Mouse (Mus musculus): Measurements from ENCODE around the gene Uqcr10. TPM values are rescaled to one million over a fixed set of nuclear protein-coding genes. Genes with fewer than 3 reads are reported as not detected.

The Uqcr10 gene
- polyA plus RNA-seq, 1 experiment from 2014 or later, result 652 TPM

GRCm38 (mm10) chr11:4683516-4683915 is 20.6 kb downstream of the Uqcr10 start:
- Histone ChIP-seq H3K4me1 (peaks cover 14% of the 10 kb centered on the region; the same call in 1 of the 2 replicates), H3K36me3 (replicated peaks) (peaks cover 59% of the 10 kb centered on the region), H3K4me3 (no peak overlapping the region), H3K27me3 (ENCODE audit: poor library complexity, severe bottlenecking) (no peaks in the 10 kb centered on the region), H3K9me3 (no peaks in the 10 kb centered on the region), H3K27ac (no peak overlapping the region)
- WGBS, result 93% methylated on average over 6 of the region's 6 CpGs
- no peak for DNase-seq (ENCODE audit: extremely low spot score, low spot score)

GRCm38 (mm10) chr11:4680126-4680525 is 24.0 kb downstream of the Uqcr10 start:
- no peaks in the 10 kb centered on the region for H3K9me3 ChIP-seq
- no peaks in the 10 kb centered on the region for H3K27me3 ChIP-seq (ENCODE audit: poor library complexity, severe bottlenecking)
- no peak overlapping the region for H3K4me3 ChIP-seq
- peaks cover 84% of the 10 kb centered on the region for H3K36me3 ChIP-seq (replicated peaks)
- H3K27ac ChIP-seq, result no peak overlapping the region
- no peak for DNase-seq (ENCODE audit: extremely low spot score, low spot score)
- peaks cover 20% of the 10 kb centered on the region for H3K4me1 ChIP-seq
- 60% methylated on average over 3 of the region's 3 CpGs for WGBS

GRCm38 (mm10) chr11:4679441-4679832 is 24.7 kb downstream of the Uqcr10 start:
- Histone ChIP-seq H3K27ac (no peak overlapping the region), H3K27me3 (ENCODE audit: poor library complexity, severe bottlenecking) (no peaks in the 10 kb centered on the region), H3K9me3 (no peaks in the 10 kb centered on the region), H3K4me3 (no peak overlapping the region), H3K36me3 (replicated peaks) (peaks cover 88% of the 10 kb centered on the region), H3K4me1 (peaks cover 20% of the 10 kb centered on the region)
- DNase-seq (ENCODE audit: extremely low spot score, low spot score), result no peak
- 85% methylated on average over 12 of the region's 12 CpGs for WGBS

- Histone ChIP-seq H3K27me3 (ENCODE audit: poor library complexity, severe bottlenecking) (no peaks in the 10 kb centered on the region), H3K4me1 (peaks cover 20% of the 10 kb centered on the region), H3K27ac (peak overlapping the region; percentile 44), H3K9me3 (no peaks in the 10 kb centered on the region), H3K36me3 (replicated peaks) (peaks cover 88% of the 10 kb centered on the region), H3K4me3 (no peak overlapping the region)
- no peak for DNase-seq (ENCODE audit: extremely low spot score, low spot score)
- WGBS, result 83% methylated on average over 13 of the region's 13 CpGs
Measured at GRCm38 (mm10) chr11:4678700-4679440, 25.3 kb downstream of the Uqcr10 start.

GRCm38 (mm10) chr11:4677250-4677872 is 26.8 kb downstream of the Uqcr10 start:
- no peak overlapping the region for H3K4me3 ChIP-seq
- H3K36me3 ChIP-seq (replicated peaks), result peaks cover 88% of the 10 kb centered on the region
- peaks cover 20% of the 10 kb centered on the region for H3K4me1 ChIP-seq
- no peak overlapping the region for H3K27ac ChIP-seq
- no peak for DNase-seq (ENCODE audit: extremely low spot score, low spot score)
- H3K9me3 ChIP-seq, result no peaks in the 10 kb centered on the region
- H3K27me3 ChIP-seq (ENCODE audit: poor library complexity, severe bottlenecking), result no peaks in the 10 kb centered on the region
- 81% methylated on average over 7 of the region's 7 CpGs for WGBS

- DNase-seq (ENCODE audit: extremely low spot score, low spot score), result no peak
- no peak overlapping the region for H3K4me3 ChIP-seq
- H3K27ac ChIP-seq, result no peak overlapping the region
- H3K36me3 ChIP-seq (replicated peaks), result peaks cover 81% of the 10 kb centered on the region
- no peaks in the 10 kb centered on the region for H3K9me3 ChIP-seq
- 95% methylated on average over 6 of the region's 6 CpGs for WGBS
- H3K27me3 ChIP-seq (ENCODE audit: poor library complexity, severe bottlenecking), result no peaks in the 10 kb centered on the region
- peaks cover 20% of the 10 kb centered on the region for H3K4me1 ChIP-seq
Measured at GRCm38 (mm10) chr11:4675693-4676092, 28.4 kb downstream of the Uqcr10 start.

- no peak for DNase-seq (ENCODE audit: extremely low spot score, low spot score)
- Histone ChIP-seq H3K4me3 (no peak overlapping the region), H3K9me3 (no peaks in the 10 kb centered on the region), H3K27ac (no peak overlapping the region), H3K36me3 (replicated peaks) (peaks cover 82% of the 10 kb centered on the region), H3K4me1 (peaks cover 20% of the 10 kb centered on the region), H3K27me3 (ENCODE audit: poor library complexity, severe bottlenecking) (no peaks in the 10 kb centered on the region)
- 94% methylated on average over 6 of the region's 6 CpGs for WGBS
Measured at GRCm38 (mm10) chr11:4675126-4675562, 29.0 kb downstream of the Uqcr10 start.

GRCm38 (mm10) chr11:4674593-4674992 is 29.5 kb downstream of the Uqcr10 start:
- Histone ChIP-seq H3K27me3 (ENCODE audit: poor library complexity, severe bottlenecking) (no peaks in the 10 kb centered on the region), H3K36me3 (replicated peaks) (peaks cover 80% of the 10 kb centered on the region), H3K4me1 (peaks cover 16% of the 10 kb centered on the region), H3K4me3 (no peak overlapping the region), H3K9me3 (no peaks in the 10 kb centered on the region), H3K27ac (no peak overlapping the region)
- 85% methylated on average over 1 of the region's 1 CpGs for WGBS
- no peak for DNase-seq (ENCODE audit: extremely low spot score, low spot score)

GRCm38 (mm10) chr11:4671736-4672135 is 32.4 kb downstream of the Uqcr10 start:
- H3K4me1 ChIP-seq, result peaks cover 6% of the 10 kb centered on the region; the same call in 1 of the 2 replicates
- no peaks in the 10 kb centered on the region for H3K27me3 ChIP-seq (ENCODE audit: poor library complexity, severe bottlenecking)
- peaks cover 82% of the 10 kb centered on the region for H3K36me3 ChIP-seq (replicated peaks)
- 0 out of 2 replicates have a peak, but pooled peaks cover 3% of the 10 kb centered on the region for H3K9me3 ChIP-seq
- no peak overlapping the region for H3K27ac ChIP-seq
- no peak for DNase-seq (ENCODE audit: extremely low spot score, low spot score)
- WGBS, result 93% methylated on average over 4 of the region's 4 CpGs
- H3K4me3 ChIP-seq, result no peak overlapping the region

GRCm38 (mm10) chr11:4662496-4662878 is 41.7 kb downstream of the Uqcr10 start:
- H3K9me3 ChIP-seq, result 0 out of 2 replicates have a peak, but pooled peaks cover 3% of the 10 kb centered on the region
- no peaks in the 10 kb centered on the region for H3K27me3 ChIP-seq (ENCODE audit: poor library complexity, severe bottlenecking)
- no peak overlapping the region for H3K4me3 ChIP-seq
- no peaks in the 10 kb centered on the region for H3K4me1 ChIP-seq
- H3K36me3 ChIP-seq (replicated peaks), result peaks cover 80% of the 10 kb centered on the region
- no peak overlapping the region for H3K27ac ChIP-seq
- WGBS, result 95% methylated on average over 11 of the region's 11 CpGs
- no peak for DNase-seq (ENCODE audit: extremely low spot score, low spot score)

GRCm38 (mm10) chr11:4661871-4662495 is 42.2 kb downstream of the Uqcr10 start:
- WGBS, result 87% methylated on average over 10 of the region's 10 CpGs
- H3K27ac ChIP-seq, result no peak overlapping the region
- H3K36me3 ChIP-seq (replicated peaks), result peaks cover 80% of the 10 kb centered on the region
- no peaks in the 10 kb centered on the region for H3K4me1 ChIP-seq
- no peak for DNase-seq (ENCODE audit: extremely low spot score, low spot score)
- H3K4me3 ChIP-seq, result no peak overlapping the region
- H3K27me3 ChIP-seq (ENCODE audit: poor library complexity, severe bottlenecking), result no peaks in the 10 kb centered on the region
- H3K9me3 ChIP-seq, result 0 out of 2 replicates have a peak, but pooled peaks cover under 1% of the 10 kb centered on the region

- Histone ChIP-seq H3K4me1 (no peaks in the 10 kb centered on the region), H3K36me3 (replicated peaks) (peaks cover 84% of the 10 kb centered on the region), H3K27me3 (ENCODE audit: poor library complexity, severe bottlenecking) (no peaks in the 10 kb centered on the region), H3K27ac (no peak overlapping the region), H3K4me3 (no peak overlapping the region), H3K9me3 (no peaks in the 10 kb centered on the region)
- no peak for DNase-seq (ENCODE audit: extremely low spot score, low spot score)
- 95% methylated on average over 4 of the region's 4 CpGs for WGBS
Measured at GRCm38 (mm10) chr11:4661324-4661723, 42.8 kb downstream of the Uqcr10 start.

All from forebrain, embryonic 10.5 days (tissue).